Mouse (Mus musculus): Measurements from ENCODE around the gene Zscan22. TPM values are rescaled to one million over a fixed set of nuclear protein-coding genes. Genes with fewer than 3 reads are reported as not detected.

Zscan22 gene
- polyA plus RNA-seq, 2 experiments: 3.8 to 3.9 TPM

DNA sequence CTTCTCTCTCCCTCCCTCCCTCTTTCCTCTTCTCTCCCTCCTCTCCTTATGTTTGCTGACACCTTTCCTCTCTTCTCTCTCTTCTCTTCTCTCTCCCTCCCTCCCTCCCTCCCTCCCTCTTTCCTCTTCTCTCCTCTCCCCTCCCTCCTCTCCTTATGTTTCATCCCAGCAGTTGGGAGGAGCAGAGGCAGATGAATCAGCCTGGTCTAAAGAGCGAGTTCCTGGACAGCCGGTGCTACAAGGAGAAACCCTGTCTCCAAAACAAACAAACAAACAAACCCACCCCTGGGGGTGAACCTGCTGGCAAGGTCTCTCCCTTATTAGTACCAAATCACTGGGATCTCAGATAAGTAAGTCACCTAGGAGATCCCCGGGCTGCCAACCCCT, 23.7 kb downstream of the Zscan22 start:
- WGBS (ENCODE audit: insufficient replicate concordance): 0% methylated on average over 3 of the region's 3 CpGs
- ATAC-seq (ENCODE audit: insufficient read depth): no peak

DNA sequence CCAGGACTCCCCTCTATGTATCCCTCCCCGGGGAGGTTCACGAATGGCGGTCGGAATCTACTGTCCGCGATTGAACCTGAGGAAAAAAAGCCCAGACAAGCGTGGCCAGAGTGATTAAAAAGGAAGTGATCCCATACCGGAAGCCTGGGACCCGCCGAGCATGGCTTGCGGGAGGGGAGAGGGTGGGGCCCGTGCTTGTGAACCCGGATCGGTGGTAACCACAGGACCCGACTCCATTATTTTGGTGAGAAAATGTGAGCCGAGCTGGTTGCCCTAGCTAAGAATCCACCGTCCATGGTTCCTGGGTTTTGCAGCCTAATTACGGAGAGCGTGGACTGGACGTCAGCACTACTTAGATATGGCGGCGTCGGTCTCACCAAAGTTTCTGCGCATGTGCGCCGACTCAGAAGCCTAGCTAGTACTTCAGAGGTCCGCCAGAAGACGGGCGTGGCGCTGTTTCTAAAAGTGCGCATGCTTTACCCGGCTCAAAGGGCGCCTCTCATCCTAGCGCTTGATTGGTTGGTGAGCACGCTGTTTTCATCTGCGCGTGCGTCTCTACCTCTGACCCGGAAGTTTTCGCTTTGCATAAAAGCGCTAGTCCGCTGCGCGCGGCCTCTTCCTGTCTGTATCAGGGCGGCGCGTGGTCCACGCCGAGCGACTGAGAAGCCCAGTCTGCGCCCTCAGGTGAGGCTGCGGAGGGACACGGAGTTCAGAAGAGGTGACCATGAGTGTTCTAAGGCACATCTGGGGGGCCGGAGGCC, 24.3 kb downstream of the Zscan22 start, which contains the start of gene Rps5:
Gene Rps5 (plus strand): TSS at position 586 of the 761 bp plus-strand sequence.
- ATAC-seq (ENCODE audit: insufficient read depth) (peak; percentile 96), DNase-seq (ENCODE audit: low read depth in 3 of 3, low spot score in 3 of 3) (peak; percentile 99)
- Histone ChIP-seq H3K4me2 (ENCODE audit: low read depth) (peak within 1 kb of the TSS; percentile 85), H3K9me3 (ENCODE audit: control insufficient read depth, low read length) (no peaks in the 10 kb centered on the region), H3K27ac (peak within 1 kb of the TSS; percentile 78), H3K4me3 (ENCODE audit: insufficient read depth in 1 of 2, low read depth in 2 of 2, low read length in 2 of 2) (peak within 1 kb of the TSS; percentile 92 to 98), H3K27me3 (ENCODE audit: control insufficient read depth, insufficient read depth, low read length) (no peaks in the 10 kb centered on the region), H3K9ac (replicated peaks) (peak within 1 kb of the TSS; percentile 88), H3K4me1 (replicated peaks; ENCODE audit: control insufficient read depth in 2 of 2, insufficient read depth in 2 of 2, low read length in 1 of 2) (peaks cover 12 to 14% of the 10 kb centered on the region in 2 experiments), H3K36me3 (replicated peaks; ENCODE audit: control insufficient read depth, insufficient read depth, low read depth) (peaks cover 36% of the 10 kb centered on the region)
- under 1% methylated on average over 55 of the region's 55 CpGs for WGBS (ENCODE audit: insufficient replicate concordance)
- 0 out of 2 replicates have a peak, but pooled peaks have one; percentile 6 for TF ChIP-seq EP300 (IDR thresholded peaks at IDR 0.05; ENCODE audit: low read depth)
- TF ChIP-seq CTCF (IDR thresholded peaks at IDR 0.05; ENCODE audit: low read depth): peak; percentile 95

More for the DNA sequence above, 23.7 kb downstream of the Zscan22 start:
- DNase-seq (ENCODE audit: low read depth in 3 of 3, low spot score in 3 of 3): peak in 1 of 3 experiments; percentile 41
- H3K36me3 ChIP-seq (replicated peaks; ENCODE audit: control insufficient read depth, insufficient read depth, low read depth): peaks cover 30% of the 10 kb centered on the region
- H3K4me3 ChIP-seq (ENCODE audit: insufficient read depth in 1 of 2, low read depth in 2 of 2, low read length in 2 of 2): peak overlapping the region; percentile 92 to 95
- peak overlapping the region; percentile 81 for H3K4me2 ChIP-seq (ENCODE audit: low read depth)
- peak overlapping the region; percentile 84 for H3K9ac ChIP-seq (replicated peaks)
- H3K4me1 ChIP-seq (replicated peaks; ENCODE audit: control insufficient read depth in 2 of 2, insufficient read depth in 2 of 2, low read length in 1 of 2): peaks cover 12 to 14% of the 10 kb centered on the region in 2 experiments
- H3K27ac ChIP-seq: peak overlapping the region; percentile 78
- H3K9me3 ChIP-seq (ENCODE audit: control insufficient read depth, low read length): no peaks in the 10 kb centered on the region
- TF ChIP-seq EP300 (IDR thresholded peaks at IDR 0.05; ENCODE audit: low read depth) (no peak), CTCF (IDR thresholded peaks at IDR 0.05; ENCODE audit: low read depth) (no peak)
- no peaks in the 10 kb centered on the region for H3K27me3 ChIP-seq (ENCODE audit: control insufficient read depth, insufficient read depth, low read length)

DNA sequence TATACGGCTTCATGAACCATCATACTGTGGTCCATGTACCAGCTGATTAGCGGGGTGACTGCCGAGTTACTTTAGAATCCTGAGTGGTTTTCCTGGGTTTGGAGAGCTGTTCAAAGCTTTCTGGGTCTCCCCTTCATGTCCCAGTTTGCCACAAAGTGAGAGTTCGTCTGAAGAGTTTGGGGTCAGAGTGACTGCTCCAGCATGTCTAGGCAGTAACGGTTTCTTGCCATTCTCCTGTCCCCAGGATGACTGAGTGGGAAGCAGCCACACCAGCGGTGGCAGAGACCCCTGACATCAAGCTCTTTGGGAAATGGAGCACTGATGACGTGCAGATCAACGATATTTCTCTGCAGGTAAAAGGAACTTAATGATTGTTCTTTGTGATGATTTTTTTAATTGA, 25.1 kb downstream of the Zscan22 start:
- Histone ChIP-seq H3K9me3 (ENCODE audit: control insufficient read depth, low read length) (no peaks in the 10 kb centered on the region), H3K27ac (peak overlapping the region; percentile 32), H3K36me3 (replicated peaks; ENCODE audit: control insufficient read depth, insufficient read depth, low read depth) (peaks cover 40% of the 10 kb centered on the region), H3K4me1 (replicated peaks; ENCODE audit: control insufficient read depth in 2 of 2, insufficient read depth in 2 of 2, low read length in 1 of 2) (peaks cover 12 to 14% of the 10 kb centered on the region in 2 experiments), H3K4me2 (ENCODE audit: low read depth) (peak overlapping the region; percentile 85), H3K9ac (replicated peaks) (peak overlapping the region; percentile 88), H3K27me3 (ENCODE audit: control insufficient read depth, insufficient read depth, low read length) (no peaks in the 10 kb centered on the region), H3K4me3 (ENCODE audit: insufficient read depth in 1 of 2, low read depth in 2 of 2, low read length in 2 of 2) (peak overlapping the region; percentile 92 to 98)
- ATAC-seq (ENCODE audit: insufficient read depth) (no peak), DNase-seq (ENCODE audit: low read depth in 3 of 3, low spot score in 3 of 3) (no peak)
- under 1% methylated on average over 8 of the region's 8 CpGs for WGBS (ENCODE audit: insufficient replicate concordance)
- TF ChIP-seq EP300 (IDR thresholded peaks at IDR 0.05; ENCODE audit: low read depth): no peak

DNA sequence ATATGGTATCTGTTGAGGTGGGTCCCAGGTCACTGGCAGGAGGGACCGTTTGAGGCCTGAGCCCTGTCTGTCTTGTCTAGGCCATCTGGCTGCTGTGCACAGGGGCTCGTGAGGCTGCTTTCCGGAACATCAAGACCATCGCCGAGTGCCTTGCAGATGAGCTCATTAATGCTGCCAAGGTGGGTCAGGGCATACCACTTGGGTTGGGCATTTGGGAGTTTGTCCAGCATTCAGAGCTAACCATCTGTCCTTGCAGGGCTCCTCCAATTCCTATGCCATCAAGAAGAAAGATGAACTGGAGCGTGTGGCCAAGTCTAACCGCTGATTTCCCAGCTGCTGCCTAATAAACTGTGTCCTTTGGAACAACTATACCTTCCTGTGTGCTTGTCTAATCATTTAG, 28.7 kb downstream of the Zscan22 start:
- H3K36me3 ChIP-seq (replicated peaks; ENCODE audit: control insufficient read depth, insufficient read depth, low read depth): peaks cover 40% of the 10 kb centered on the region
- DNase-seq (ENCODE audit: low read depth in 3 of 3, low spot score in 3 of 3) (no peak), ATAC-seq (ENCODE audit: insufficient read depth) (no peak)
- H3K9me3 ChIP-seq (ENCODE audit: control insufficient read depth, low read length): no peaks in the 10 kb centered on the region
- 73% methylated on average over 7 of the region's 7 CpGs for WGBS (ENCODE audit: insufficient replicate concordance)
- no peak overlapping the region for H3K4me3 ChIP-seq (ENCODE audit: insufficient read depth in 1 of 2, low read depth in 2 of 2, low read length in 2 of 2)
- no peak overlapping the region for H3K27ac ChIP-seq
- H3K4me2 ChIP-seq (ENCODE audit: low read depth): no peak overlapping the region
- peaks cover 8% of the 10 kb centered on the region; the same call in 1 of the 2 replicates for H3K27me3 ChIP-seq (ENCODE audit: control insufficient read depth, insufficient read depth, low read length)
- H3K9ac ChIP-seq (replicated peaks): no peak overlapping the region
- TF ChIP-seq EP300 (IDR thresholded peaks at IDR 0.05; ENCODE audit: low read depth): no peak
- TF ChIP-seq CTCF (IDR thresholded peaks at IDR 0.05; ENCODE audit: low read depth): no peak
- peaks cover 10 to 12% of the 10 kb centered on the region in 2 experiments for H3K4me1 ChIP-seq (replicated peaks; ENCODE audit: control insufficient read depth in 2 of 2, insufficient read depth in 2 of 2, low read length in 1 of 2)

DNA sequence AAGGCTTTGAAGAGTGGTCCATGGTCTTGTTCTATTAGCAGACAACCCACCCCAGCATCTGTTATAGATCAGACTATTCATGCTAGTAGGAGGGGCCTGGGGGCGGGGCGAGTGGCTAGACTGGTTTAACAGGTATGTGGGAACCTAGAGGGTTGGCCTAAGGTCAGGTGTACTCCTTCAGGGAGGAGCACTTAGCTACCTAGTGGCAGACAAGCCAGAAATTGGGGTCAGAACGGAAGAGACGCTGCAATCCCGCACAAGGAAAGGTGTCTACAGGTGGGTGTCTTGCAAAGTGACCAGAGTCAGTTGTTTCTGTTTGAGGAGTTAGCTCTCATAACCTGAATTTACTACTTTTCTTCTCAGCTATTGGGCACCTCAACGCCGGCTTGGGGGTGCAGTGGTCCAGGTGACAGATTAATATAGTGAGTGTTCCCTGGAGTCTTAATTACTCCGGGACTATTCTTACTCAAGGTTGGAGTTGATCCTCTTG, 29.6 kb downstream of the Zscan22 start, which contains the start of gene Rnf225:
Gene Rnf225 (plus strand): TSS at position 226 of the 490 bp plus-strand sequence.
- Histone ChIP-seq H3K27me3 (ENCODE audit: control insufficient read depth, insufficient read depth, low read length) (peaks cover 8% of the 10 kb centered on the region; the same call in 1 of the 2 replicates), H3K27ac (no peak within 1 kb of the TSS), H3K36me3 (replicated peaks; ENCODE audit: control insufficient read depth, insufficient read depth, low read depth) (peaks cover 40% of the 10 kb centered on the region), H3K9me3 (ENCODE audit: control insufficient read depth, low read length) (no peaks in the 10 kb centered on the region), H3K9ac (replicated peaks) (no peak within 1 kb of the TSS), H3K4me1 (replicated peaks; ENCODE audit: control insufficient read depth in 2 of 2, insufficient read depth in 2 of 2, low read length in 1 of 2) (peaks cover 10 to 12% of the 10 kb centered on the region in 2 experiments), H3K4me2 (ENCODE audit: low read depth) (peak within 1 kb of the TSS; percentile 53), H3K4me3 (ENCODE audit: insufficient read depth in 1 of 2, low read depth in 2 of 2, low read length in 2 of 2) (peak within 1 kb of the TSS in 1 of 2 experiments; percentile 28; a peak in 1 of 4 replicates)
- peak; percentile 13 for ATAC-seq (ENCODE audit: insufficient read depth)
- 23% methylated on average over 8 of the region's 8 CpGs for WGBS (ENCODE audit: insufficient replicate concordance)
- TF ChIP-seq CTCF (IDR thresholded peaks at IDR 0.05; ENCODE audit: low read depth) (no peak), EP300 (IDR thresholded peaks at IDR 0.05; ENCODE audit: low read depth) (no peak)
- no peak for DNase-seq (ENCODE audit: low read depth in 3 of 3, low spot score in 3 of 3)

Measured in liver, embryonic 14.5 days (tissue).